Mouse (Mus musculus) hindbrain, embryonic 12.5 days (tissue): Measurements from ENCODE around the gene Rad51b. TPM values are rescaled to one million over a fixed set of nuclear protein-coding genes. Genes with fewer than 3 reads are reported as not detected.

Experiments
- ATAC-seq: fragments of 200-750 bp; cut with Nextera tagmentation; 2 replicates; pipeline ENCODE4 v1.8.0; 2017; ENCODE audit warnings: moderate TSS enrichment; ENCODE audit not compliant: low FRiP score
- H3K27ac ChIP-seq: fragments of 300-500 bp; sonication (generic); 2 replicates; pipeline ENCODE4 v1.5.1; 2016; ENCODE audit warnings: mild to moderate bottlenecking
- H3K27me3 ChIP-seq: fragments of 300-500 bp; sonication (generic); 2 replicates; pipeline ENCODE4 v1.6.1; 2016; ENCODE audit warnings: mild to moderate bottlenecking
- H3K36me3 ChIP-seq: fragments of 300-500 bp; sonication (generic); 2 replicates; pipeline ENCODE4 v1.6.1; 2016; ENCODE audit warnings: mild to moderate bottlenecking
- H3K4me1 ChIP-seq: fragments of 300-500 bp; sonication (generic); 2 replicates; pipeline ENCODE4 v1.6.1; 2016
- H3K4me2 ChIP-seq: fragments of 300-500 bp; sonication (generic); replicated peaks from 2 replicates; pipeline ENCODE4 v1.6.1; 2016; ENCODE audit warnings: mild to moderate bottlenecking
- H3K4me3 ChIP-seq: fragments of 300-500 bp; sonication (generic); 2 replicates; pipeline ENCODE4 v1.5.1; 2016; ENCODE audit warnings: mild to moderate bottlenecking
- H3K9ac ChIP-seq: fragments of 300-500 bp; sonication (generic); 2 replicates; pipeline ENCODE4 v1.6.1; 2016; ENCODE audit warnings: mild to moderate bottlenecking, moderate library complexity
- H3K9me3 ChIP-seq: fragments of 300-500 bp; sonication (generic); replicated peaks from 2 replicates; pipeline ENCODE4 v1.6.1; 2016; ENCODE audit warnings: mild to moderate bottlenecking
- WGBS: fragments of 180-500 bp; shearing (Covaris S2); methylation state at CpG from one replicate; pipeline ENCODE4 v1.1.7; 2016; 5-methylcytosine and 5-hydroxymethylcytosine counted together
- polyA plus RNA-seq: library from polyadenylated mRNA; unstranded; fragments of >200 nt; fragmentation: Nextera tagmentation; extraction: Ambion mirVana; gene quantifications from 2 replicates; pipeline ENCODE4 v1.2.1, GENCODE M21; 2016

The Rad51b gene
- polyA plus RNA-seq, 1 experiment from 2014 or later: 5.2 TPM

GRCm38 (mm10) chr12:79814312-79815091 lies 517.4 kb downstream of the Rad51b start:
- peaks cover 7% of the 10 kb centered on the region for H3K27me3 ChIP-seq
- H3K9me3 ChIP-seq: no peaks in the 10 kb centered on the region
- no peaks in the 10 kb centered on the region for H3K36me3 ChIP-seq
- H3K4me3 ChIP-seq: no peak overlapping the region
- no peak overlapping the region for H3K9ac ChIP-seq
- no peak overlapping the region for H3K27ac ChIP-seq
- peaks cover 26% of the 10 kb centered on the region for H3K4me1 ChIP-seq
- no peak overlapping the region; the same call in 1 of the 2 replicates for H3K4me2 ChIP-seq
- WGBS: 42% methylated on average over 20 of the region's 20 CpGs
- no peak for ATAC-seq

- H3K4me1 ChIP-seq: peaks cover 26% of the 10 kb centered on the region
- no peak overlapping the region for H3K27ac ChIP-seq
- WGBS: 77% methylated on average over 4 of the region's 4 CpGs
- no peak overlapping the region for H3K4me2 ChIP-seq
- no peak overlapping the region for H3K9ac ChIP-seq
- ATAC-seq: no peak
- no peaks in the 10 kb centered on the region for H3K9me3 ChIP-seq
- no peak overlapping the region for H3K4me3 ChIP-seq
- no peaks in the 10 kb centered on the region for H3K36me3 ChIP-seq
- peaks cover 8% of the 10 kb centered on the region; the same call in 1 of the 2 replicates for H3K27me3 ChIP-seq
These were observed 519.2 kb downstream of the Rad51b start for GRCm38 (mm10) chr12:79816241-79816640.

GRCm38 (mm10) chr12:79820228-79820958 lies 523.3 kb downstream of the Rad51b start:
- 73% methylated on average over 8 of the region's 8 CpGs for WGBS
- no peak overlapping the region for H3K9ac ChIP-seq

GRCm38 (mm10) chr12:79821901-79822300 lies 524.8 kb downstream of the Rad51b start:
- ATAC-seq: no peak
- peaks cover 15% of the 10 kb centered on the region for H3K4me1 ChIP-seq
- peaks cover 8% of the 10 kb centered on the region; the same call in 1 of the 2 replicates for H3K27me3 ChIP-seq

More at GRCm38 (mm10) chr12:79820228-79820958, 523.3 kb downstream of the Rad51b start:
- no peak overlapping the region for H3K4me2 ChIP-seq
- H3K4me1 ChIP-seq: peaks cover 4% of the 10 kb centered on the region
- peaks cover 8% of the 10 kb centered on the region; the same call in 1 of the 2 replicates for H3K27me3 ChIP-seq
- H3K9me3 ChIP-seq: no peaks in the 10 kb centered on the region
- H3K27ac ChIP-seq: no peak overlapping the region
- H3K36me3 ChIP-seq: no peaks in the 10 kb centered on the region
- ATAC-seq: no peak
- no peak overlapping the region for H3K4me3 ChIP-seq

GRCm38 (mm10) chr12:79822401-79822800 lies 525.3 kb downstream of the Rad51b start:
- Histone ChIP-seq H3K4me1 (peaks cover 15% of the 10 kb centered on the region), H3K36me3 (no peaks in the 10 kb centered on the region), H3K9ac (no peak overlapping the region), H3K27ac (no peak overlapping the region), H3K27me3 (peaks cover 8% of the 10 kb centered on the region; the same call in 1 of the 2 replicates), H3K4me2 (no peak overlapping the region), H3K4me3 (no peak overlapping the region), H3K9me3 (no peaks in the 10 kb centered on the region)
- WGBS: 72% methylated on average over 2 of the region's 2 CpGs
- no peak for ATAC-seq

More at GRCm38 (mm10) chr12:79821901-79822300, 524.8 kb downstream of the Rad51b start:
- 71% methylated on average over 5 of the region's 5 CpGs for WGBS
- Histone ChIP-seq H3K4me2 (no peak overlapping the region), H3K9me3 (no peaks in the 10 kb centered on the region), H3K27ac (no peak overlapping the region), H3K9ac (no peak overlapping the region), H3K4me3 (no peak overlapping the region), H3K36me3 (no peaks in the 10 kb centered on the region)

GRCm38 (mm10) chr12:79825922-79826321 lies 528.8 kb downstream of the Rad51b start:
- no peak overlapping the region for H3K9ac ChIP-seq
- H3K27me3 ChIP-seq: peaks cover 4% of the 10 kb centered on the region; the same call in 1 of the 2 replicates
- 16% methylated on average over 7 of the region's 7 CpGs for WGBS
- peaks cover 17% of the 10 kb centered on the region for H3K4me1 ChIP-seq
- no peak overlapping the region for H3K4me2 ChIP-seq
- H3K27ac ChIP-seq: 0 out of 2 replicates have a peak overlapping the region, but pooled peaks have one; percentile 1
- no peaks in the 10 kb centered on the region for H3K36me3 ChIP-seq
- no peaks in the 10 kb centered on the region for H3K9me3 ChIP-seq
- no peak overlapping the region for H3K4me3 ChIP-seq
- ATAC-seq: peak; percentile 50; the same call in 1 of the 2 replicates

- Histone ChIP-seq H3K27me3 (peaks cover 4% of the 10 kb centered on the region; the same call in 1 of the 2 replicates), H3K27ac (0 out of 2 replicates have a peak overlapping the region, but pooled peaks have one; percentile 17), H3K4me1 (peaks cover 22% of the 10 kb centered on the region), H3K9me3 (no peaks in the 10 kb centered on the region), H3K4me2 (no peak overlapping the region), H3K9ac (no peak overlapping the region), H3K36me3 (no peaks in the 10 kb centered on the region), H3K4me3 (no peak overlapping the region)
- ATAC-seq: no peak
- 76% methylated on average over 5 of the region's 5 CpGs for WGBS
These were observed 530.2 kb downstream of the Rad51b start for GRCm38 (mm10) chr12:79827233-79827692.

- Histone ChIP-seq H3K27ac (0 out of 2 replicates have a peak overlapping the region, but pooled peaks have one; percentile 17), H3K9ac (no peak overlapping the region), H3K4me3 (no peak overlapping the region), H3K4me2 (no peak overlapping the region), H3K4me1 (peaks cover 22% of the 10 kb centered on the region), H3K9me3 (no peaks in the 10 kb centered on the region), H3K27me3 (peaks cover 4% of the 10 kb centered on the region; the same call in 1 of the 2 replicates), H3K36me3 (no peaks in the 10 kb centered on the region)
- ATAC-seq: no peak
- WGBS: 63% methylated on average over 4 of the region's 4 CpGs
These were observed 530.7 kb downstream of the Rad51b start for GRCm38 (mm10) chr12:79827735-79828134.

- Histone ChIP-seq H3K9ac (no peak overlapping the region), H3K36me3 (no peaks in the 10 kb centered on the region), H3K4me1 (peaks cover 16% of the 10 kb centered on the region), H3K27me3 (peaks cover 4% of the 10 kb centered on the region; the same call in 1 of the 2 replicates), H3K4me3 (no peak overlapping the region), H3K4me2 (no peak overlapping the region), H3K9me3 (no peaks in the 10 kb centered on the region), H3K27ac (no peak overlapping the region)
- WGBS: 21% methylated on average over 1 of the region's 1 CpGs
- no peak for ATAC-seq
These were observed 533.6 kb downstream of the Rad51b start for GRCm38 (mm10) chr12:79830686-79831085.

- Histone ChIP-seq H3K9ac (no peak overlapping the region), H3K36me3 (no peaks in the 10 kb centered on the region), H3K4me2 (no peak overlapping the region), H3K9me3 (no peaks in the 10 kb centered on the region), H3K27me3 (peaks cover 4% of the 10 kb centered on the region; the same call in 1 of the 2 replicates), H3K4me3 (no peak overlapping the region), H3K27ac (no peak overlapping the region), H3K4me1 (peaks cover 7% of the 10 kb centered on the region)
- ATAC-seq: no peak
- 91% methylated on average over 6 of the region's 6 CpGs for WGBS
These were observed 535.5 kb downstream of the Rad51b start for GRCm38 (mm10) chr12:79832611-79833010.

- H3K27me3 ChIP-seq: no peaks in the 10 kb centered on the region; the same call in 1 of the 2 replicates
- no peak overlapping the region for H3K4me2 ChIP-seq
- H3K27ac ChIP-seq: no peak overlapping the region
- H3K4me3 ChIP-seq: no peak overlapping the region
- 95% methylated on average over 8 of the region's 8 CpGs for WGBS
- H3K4me1 ChIP-seq: peaks cover 34% of the 10 kb centered on the region
- no peak overlapping the region for H3K9ac ChIP-seq
- H3K9me3 ChIP-seq: no peaks in the 10 kb centered on the region
- ATAC-seq: no peak
- no peaks in the 10 kb centered on the region for H3K36me3 ChIP-seq
These were observed 538.4 kb downstream of the Rad51b start for GRCm38 (mm10) chr12:79835521-79835920.
